Mouse (Mus musculus) limb, embryonic 13.5 days (tissue): ENCODE measurements at regions not wholly inside any gene's neighbourhood (a gene's known extent, or its start where the extent isn't known, plus 50 kb on each side); places are given as distances from the start of the nearest gene placed in this dataset.
A peak's percentile ranks its signal among the peaks of the same experiment; 100 is the strongest.
"Not testable (repeated sequence)": the region's sequence is repeated elsewhere in the genome, so short reads cannot be mapped to it uniquely, and the experiment has no call there.

ENCODE experiments used
- ATAC-seq: fragments of 200-750 bp; cut with Nextera tagmentation; 2 replicates; pipeline ENCODE4 v1.8.0; 2017; ENCODE audit warnings: low read depth, moderate number of reproducible peaks, moderate TSS enrichment; ENCODE audit not compliant: low FRiP score
- H3K27ac ChIP-seq: fragments of 300-500 bp; sonication (generic); 2 replicates; pipeline ENCODE4 v1.5.1; 2015; ENCODE audit warnings: inconsistent platforms, mild to moderate bottlenecking, moderate library complexity
- H3K27me3 ChIP-seq: fragments of 300-500 bp; sonication (generic); 2 replicates; pipeline ENCODE4 v1.6.1; 2015; ENCODE audit warnings: mild to moderate bottlenecking, inconsistent platforms
- H3K36me3 ChIP-seq: fragments of 300-500 bp; sonication (generic); 2 replicates; pipeline ENCODE4 v1.6.1; 2015; ENCODE audit warnings: inconsistent platforms, mild to moderate bottlenecking, moderate library complexity
- H3K4me1 ChIP-seq: fragments of 300-500 bp; sonication (generic); 2 replicates; pipeline ENCODE4 v1.6.1; 2015; ENCODE audit warnings: inconsistent platforms
- H3K4me2 ChIP-seq: fragments of 300-500 bp; sonication (generic); replicated peaks from 2 replicates; pipeline ENCODE4 v1.6.1; 2015; ENCODE audit warnings: inconsistent platforms, mild to moderate bottlenecking, moderate library complexity
- H3K4me3 ChIP-seq: fragments of 300-500 bp; sonication (generic); 2 replicates; pipeline ENCODE4 v1.5.1; 2015; ENCODE audit warnings: moderate library complexity, mild to moderate bottlenecking, inconsistent platforms
- H3K9ac ChIP-seq: fragments of 300-500 bp; sonication (generic); 2 replicates; pipeline ENCODE4 v1.6.1; 2015; ENCODE audit warnings: mild to moderate bottlenecking, inconsistent platforms
- H3K9me3 ChIP-seq: fragments of 300-500 bp; sonication (generic); 2 replicates; pipeline ENCODE4 v1.6.1; 2016; ENCODE audit warnings: inconsistent platforms
- WGBS: fragments of 180-500 bp; shearing (Covaris S2); methylation state at CpG from one replicate; pipeline ENCODE4 v1.1.7; 2015; 5-methylcytosine and 5-hydroxymethylcytosine counted together

- H3K4me2 ChIP-seq = no peak overlapping the region
- no peak overlapping the region for H3K9ac ChIP-seq
- 29% methylated on average over 9 of the region's 9 CpGs for WGBS
- H3K4me3 ChIP-seq = no peak overlapping the region
- ATAC-seq = no peak
- peaks cover 3% of the 10 kb centered on the region; the same call in 1 of the 2 replicates for H3K27me3 ChIP-seq
- no peaks in the 10 kb centered on the region; the same call in 1 of the 2 replicates for H3K9me3 ChIP-seq
- H3K36me3 ChIP-seq = no peaks in the 10 kb centered on the region
- no peak overlapping the region for H3K27ac ChIP-seq
- H3K4me1 ChIP-seq = peaks cover 20% of the 10 kb centered on the region
Observed at GRCm38 (mm10) chr11:63246052-63246661, 117.4 kb downstream of the Pmp22 start.

GRCm38 (mm10) chr11:63252012-63252856 lies 123.5 kb downstream of the Pmp22 start:
- WGBS = 37% methylated on average over 8 of the region's 8 CpGs
- no peaks in the 10 kb centered on the region for H3K36me3 ChIP-seq
- no peaks in the 10 kb centered on the region; the same call in 1 of the 2 replicates for H3K9me3 ChIP-seq
- H3K4me3 ChIP-seq = no peak overlapping the region
- H3K4me2 ChIP-seq = no peak overlapping the region
- H3K27me3 ChIP-seq = peaks cover 9% of the 10 kb centered on the region
- H3K27ac ChIP-seq = peak overlapping the region; percentile 73; the same call in 1 of the 2 replicates
- H3K4me1 ChIP-seq = peaks cover 41% of the 10 kb centered on the region
- no peak for ATAC-seq
- H3K9ac ChIP-seq = no peak overlapping the region

- H3K27me3 ChIP-seq = peaks cover 9% of the 10 kb centered on the region
- no peaks in the 10 kb centered on the region for H3K36me3 ChIP-seq
- no peak overlapping the region for H3K4me2 ChIP-seq
- no peak overlapping the region for H3K27ac ChIP-seq
- 6% methylated on average over 5 of the region's 5 CpGs for WGBS
- H3K9ac ChIP-seq = no peak overlapping the region
- peaks cover 41% of the 10 kb centered on the region for H3K4me1 ChIP-seq
- peak; percentile 84 for ATAC-seq
- H3K4me3 ChIP-seq = no peak overlapping the region
- no peaks in the 10 kb centered on the region for H3K9me3 ChIP-seq
Observed at GRCm38 (mm10) chr11:63252968-63253602, 124.3 kb downstream of the Pmp22 start.

GRCm38 (mm10) chr11:63264432-63265061 lies 135.8 kb downstream of the Pmp22 start:
- no peak for ATAC-seq
- Histone ChIP-seq H3K27me3 (peaks cover 8% of the 10 kb centered on the region), H3K4me2 (peak overlapping the region; percentile 23; the same call in 1 of the 2 replicates), H3K4me3 (no peak overlapping the region), H3K9ac (no peak overlapping the region), H3K4me1 (no peaks in the 10 kb centered on the region), H3K36me3 (no peaks in the 10 kb centered on the region), H3K27ac (no peak overlapping the region), H3K9me3 (no peaks in the 10 kb centered on the region)
- 54% methylated on average over 9 of the region's 9 CpGs for WGBS

GRCm38 (mm10) chr11:63266290-63266689 lies 137.5 kb downstream of the Pmp22 start:
- not testable (repeated sequence) for H3K9me3 ChIP-seq, H3K36me3 ChIP-seq, H3K4me1 ChIP-seq, H3K9ac ChIP-seq, ATAC-seq, H3K4me2 ChIP-seq, H3K4me3 ChIP-seq, H3K27ac ChIP-seq, H3K27me3 ChIP-seq
- 92% methylated on average over 2 of the region's 2 CpGs for WGBS

GRCm38 (mm10) chr11:63276641-63277040 lies 147.9 kb downstream of the Pmp22 start:
- Histone ChIP-seq H3K4me2 (no peak overlapping the region), H3K9me3 (0 out of 2 replicates have a peak, but pooled peaks cover 3% of the 10 kb centered on the region), H3K4me1 (no peaks in the 10 kb centered on the region), H3K9ac (no peak overlapping the region), H3K36me3 (no peaks in the 10 kb centered on the region), H3K27me3 (peaks cover 4% of the 10 kb centered on the region; the same call in 1 of the 2 replicates), H3K27ac (no peak overlapping the region), H3K4me3 (no peak overlapping the region)
- 82% methylated on average over 5 of the region's 5 CpGs for WGBS
- ATAC-seq = no peak

GRCm38 (mm10) chr11:63281839-63282238 lies 153.1 kb downstream of the Pmp22 start:
- H3K4me1 ChIP-seq = no peaks in the 10 kb centered on the region; the same call in 1 of the 2 replicates
- H3K9me3 ChIP-seq = 0 out of 2 replicates have a peak, but pooled peaks cover 3% of the 10 kb centered on the region
- H3K4me2 ChIP-seq = no peak overlapping the region
- no peak overlapping the region for H3K4me3 ChIP-seq
- H3K27ac ChIP-seq = no peak overlapping the region
- 0 out of 2 replicates have a peak, but pooled peaks cover under 1% of the 10 kb centered on the region for H3K27me3 ChIP-seq
- 89% methylated on average over 5 of the region's 5 CpGs for WGBS
- no peaks in the 10 kb centered on the region for H3K36me3 ChIP-seq
- no peak for ATAC-seq
- H3K9ac ChIP-seq = no peak overlapping the region

GRCm38 (mm10) chr11:63282541-63282940 lies 153.8 kb downstream of the Pmp22 start:
- Histone ChIP-seq H3K4me1 (no peaks in the 10 kb centered on the region; the same call in 1 of the 2 replicates), H3K27ac (no peak overlapping the region), H3K27me3 (no peaks in the 10 kb centered on the region), H3K4me3 (no peak overlapping the region), H3K36me3 (no peaks in the 10 kb centered on the region), H3K9ac (no peak overlapping the region), H3K9me3 (0 out of 2 replicates have a peak, but pooled peaks cover 3% of the 10 kb centered on the region), H3K4me2 (no peak overlapping the region)
- 82% methylated on average over 10 of the region's 10 CpGs for WGBS
- no peak for ATAC-seq

- Histone ChIP-seq H3K4me2 (no peak overlapping the region), H3K4me3 (no peak overlapping the region), H3K4me1 (no peaks in the 10 kb centered on the region; the same call in 1 of the 2 replicates), H3K9me3 (no peaks in the 10 kb centered on the region), H3K27me3 (no peaks in the 10 kb centered on the region), H3K27ac (no peak overlapping the region), H3K9ac (no peak overlapping the region), H3K36me3 (no peaks in the 10 kb centered on the region)
- WGBS = 52% methylated on average over 2 of the region's 2 CpGs
- ATAC-seq = no peak
Observed at GRCm38 (mm10) chr11:63286026-63286425, 157.2 kb downstream of the Pmp22 start.

GRCm38 (mm10) chr11:63287766-63288165 lies 159.0 kb downstream of the Pmp22 start:
- Histone ChIP-seq H3K4me1 (no peaks in the 10 kb centered on the region; the same call in 1 of the 2 replicates), H3K27me3 (no peaks in the 10 kb centered on the region), H3K27ac (no peak overlapping the region), H3K9me3 (no peaks in the 10 kb centered on the region), H3K9ac (no peak overlapping the region), H3K4me2 (no peak overlapping the region), H3K4me3 (no peak overlapping the region), H3K36me3 (no peaks in the 10 kb centered on the region)
- ATAC-seq = no peak
- 60% methylated on average over 2 of the region's 2 CpGs for WGBS

- H3K4me2 ChIP-seq = no peak overlapping the region
- no peaks in the 10 kb centered on the region for H3K27me3 ChIP-seq
- ATAC-seq = no peak
- H3K4me3 ChIP-seq = no peak overlapping the region
- 58% methylated on average over 13 of the region's 13 CpGs for WGBS
- no peak overlapping the region for H3K9ac ChIP-seq
- no peaks in the 10 kb centered on the region for H3K36me3 ChIP-seq
- H3K27ac ChIP-seq = no peak overlapping the region
- H3K9me3 ChIP-seq = no peaks in the 10 kb centered on the region
- H3K4me1 ChIP-seq = no peaks in the 10 kb centered on the region; the same call in 1 of the 2 replicates
Observed at GRCm38 (mm10) chr11:63290618-63291017, 161.8 kb downstream of the Pmp22 start.
